Mouse (Mus musculus): ENCODE data around the gene Slc38a6. TPM values are rescaled to one million over a fixed set of nuclear protein-coding genes. Genes with fewer than 3 reads are reported as not detected.
A peak's percentile ranks its signal among the peaks of the same experiment; 100 is the strongest.

The Slc38a6 gene
- polyA plus RNA-seq, 2 experiments = 13.1 to 37.6 TPM

- no peak overlapping the region for H3K4me3 ChIP-seq (replicated peaks; ENCODE audit: low read length)
- H3K9ac ChIP-seq (ENCODE audit: low read depth, low read length, severe bottlenecking) = no peak overlapping the region
- no peaks in the 10 kb centered on the region for H3K9me3 ChIP-seq (ENCODE audit: control insufficient read depth, low read length)
- no peak for ATAC-seq (ENCODE audit: low FRiP score, low read depth)
- 77% methylated on average over 12 of the region's 12 CpGs for WGBS
- 0 out of 2 replicates have a peak, but pooled peaks cover 4% of the 10 kb centered on the region for H3K27me3 ChIP-seq (ENCODE audit: control insufficient read depth, insufficient read depth, low read length)
- no peak overlapping the region for H3K27ac ChIP-seq (replicated peaks; ENCODE audit: low read depth, low read length)
- H3K36me3 ChIP-seq (ENCODE audit: control insufficient read depth, insufficient read depth, low read length) = 0 out of 2 replicates have a peak, but pooled peaks cover 4% of the 10 kb centered on the region
- H3K4me1 ChIP-seq (ENCODE audit: control insufficient read depth, insufficient read depth, low read length) = peaks cover 15% of the 10 kb centered on the region
- TF ChIP-seq POLR2A (IDR thresholded peaks at IDR 0.05; ENCODE audit: borderline replicate concordance, extremely low read depth, insufficient read depth, insufficient read length) = no peak
- DNase-seq (ENCODE audit: low spot score) = no peak
- H3K4me2 ChIP-seq (replicated peaks; ENCODE audit: low read depth, low read length, severe bottlenecking) = no peak overlapping the region
These were observed 58.6 kb downstream of the Slc38a6 start for GRCm38 (mm10) chr12:73345157-73345556.

- no peak for DNase-seq (ENCODE audit: low spot score)
- 0 out of 2 replicates have a peak, but pooled peaks cover 4% of the 10 kb centered on the region for H3K27me3 ChIP-seq (ENCODE audit: control insufficient read depth, insufficient read depth, low read length)
These were observed 60.6 kb downstream of the Slc38a6 start for GRCm38 (mm10) chr12:73347202-73347601.

GRCm38 (mm10) chr12:73350466-73350865, 63.9 kb downstream of the Slc38a6 start:
- Histone ChIP-seq H3K9ac (ENCODE audit: low read depth, low read length, severe bottlenecking) (no peak overlapping the region), H3K4me3 (replicated peaks; ENCODE audit: low read length) (no peak overlapping the region), H3K27ac (replicated peaks; ENCODE audit: low read depth, low read length) (peak overlapping the region; percentile 48; the same call in 1 of the 2 replicates), H3K27me3 (ENCODE audit: control insufficient read depth, insufficient read depth, low read length) (0 out of 2 replicates have a peak, but pooled peaks cover 4% of the 10 kb centered on the region), H3K9me3 (ENCODE audit: control insufficient read depth, low read length) (no peaks in the 10 kb centered on the region), H3K4me1 (ENCODE audit: control insufficient read depth, insufficient read depth, low read length) (peaks cover 31% of the 10 kb centered on the region), H3K36me3 (ENCODE audit: control insufficient read depth, insufficient read depth, low read length) (0 out of 2 replicates have a peak, but pooled peaks cover 4% of the 10 kb centered on the region), H3K4me2 (replicated peaks; ENCODE audit: low read depth, low read length, severe bottlenecking) (no peak overlapping the region)
- ATAC-seq (ENCODE audit: low FRiP score, low read depth) (no peak), DNase-seq (ENCODE audit: low spot score) (no peak)
- 33% methylated on average over 7 of the region's 7 CpGs for WGBS
- TF ChIP-seq POLR2A (IDR thresholded peaks at IDR 0.05; ENCODE audit: borderline replicate concordance, extremely low read depth, insufficient read depth, insufficient read length) = no peak

More at GRCm38 (mm10) chr12:73347202-73347601, 60.6 kb downstream of the Slc38a6 start:
- H3K9ac ChIP-seq (ENCODE audit: low read depth, low read length, severe bottlenecking) = no peak overlapping the region
- H3K27ac ChIP-seq (replicated peaks; ENCODE audit: low read depth, low read length) = no peak overlapping the region
- no peak overlapping the region for H3K4me2 ChIP-seq (replicated peaks; ENCODE audit: low read depth, low read length, severe bottlenecking)
- 88% methylated on average over 7 of the region's 7 CpGs for WGBS
- 0 out of 2 replicates have a peak, but pooled peaks cover 4% of the 10 kb centered on the region for H3K36me3 ChIP-seq (ENCODE audit: control insufficient read depth, insufficient read depth, low read length)
- no peak overlapping the region for H3K4me3 ChIP-seq (replicated peaks; ENCODE audit: low read length)
- no peak for TF ChIP-seq POLR2A (IDR thresholded peaks at IDR 0.05; ENCODE audit: borderline replicate concordance, extremely low read depth, insufficient read depth, insufficient read length)
- peaks cover 22% of the 10 kb centered on the region for H3K4me1 ChIP-seq (ENCODE audit: control insufficient read depth, insufficient read depth, low read length)
- H3K9me3 ChIP-seq (ENCODE audit: control insufficient read depth, low read length) = no peaks in the 10 kb centered on the region
- no peak for ATAC-seq (ENCODE audit: low FRiP score, low read depth)

- 19% methylated on average over 9 of the region's 9 CpGs for WGBS
- Histone ChIP-seq H3K36me3 (ENCODE audit: control insufficient read depth, insufficient read depth, low read length) (0 out of 2 replicates have a peak, but pooled peaks cover 4% of the 10 kb centered on the region), H3K4me3 (replicated peaks; ENCODE audit: low read length) (no peak overlapping the region), H3K9ac (ENCODE audit: low read depth, low read length, severe bottlenecking) (0 out of 2 replicates have a peak overlapping the region, but pooled peaks have one; percentile 28), H3K9me3 (ENCODE audit: control insufficient read depth, low read length) (no peaks in the 10 kb centered on the region), H3K27ac (replicated peaks; ENCODE audit: low read depth, low read length) (peak overlapping the region; percentile 48), H3K27me3 (ENCODE audit: control insufficient read depth, insufficient read depth, low read length) (0 out of 2 replicates have a peak, but pooled peaks cover 4% of the 10 kb centered on the region), H3K4me1 (ENCODE audit: control insufficient read depth, insufficient read depth, low read length) (peaks cover 31% of the 10 kb centered on the region), H3K4me2 (replicated peaks; ENCODE audit: low read depth, low read length, severe bottlenecking) (peak overlapping the region; percentile 28)
- DNase-seq (ENCODE audit: low spot score) = no peak
- no peak for ATAC-seq (ENCODE audit: low FRiP score, low read depth)
- no peak for TF ChIP-seq POLR2A (IDR thresholded peaks at IDR 0.05; ENCODE audit: borderline replicate concordance, extremely low read depth, insufficient read depth, insufficient read length)
These were observed 64.4 kb downstream of the Slc38a6 start for GRCm38 (mm10) chr12:73350982-73351381.

DNA sequence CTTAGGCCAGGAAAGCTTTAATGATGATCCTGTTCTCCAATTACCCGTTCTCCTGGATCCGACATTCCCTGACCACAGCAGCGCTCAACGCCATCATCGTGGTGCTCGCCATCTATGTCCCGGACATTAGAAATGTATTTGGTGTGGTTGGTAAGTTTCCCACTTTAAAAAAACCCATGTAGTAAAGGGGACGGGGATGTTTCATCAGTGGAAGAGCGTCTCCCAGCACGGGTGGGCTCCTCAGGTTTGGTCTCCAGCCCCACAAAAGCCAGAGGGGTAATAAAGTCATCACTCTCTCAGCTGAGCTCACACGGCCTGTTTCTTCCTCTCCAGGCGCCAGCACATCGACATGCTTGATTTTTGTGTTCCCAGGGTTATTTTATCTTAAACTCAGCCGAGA, 65.2 kb downstream of the Slc38a6 start:
- TF ChIP-seq POLR2A (IDR thresholded peaks at IDR 0.05; ENCODE audit: borderline replicate concordance, extremely low read depth, insufficient read depth, insufficient read length) = no peak
- Histone ChIP-seq H3K4me3 (replicated peaks; ENCODE audit: low read length) (no peak overlapping the region), H3K9me3 (ENCODE audit: control insufficient read depth, low read length) (no peaks in the 10 kb centered on the region), H3K27me3 (ENCODE audit: control insufficient read depth, insufficient read depth, low read length) (0 out of 2 replicates have a peak, but pooled peaks cover under 1% of the 10 kb centered on the region), H3K4me2 (replicated peaks; ENCODE audit: low read depth, low read length, severe bottlenecking) (no peak overlapping the region), H3K27ac (replicated peaks; ENCODE audit: low read depth, low read length) (no peak overlapping the region), H3K4me1 (ENCODE audit: control insufficient read depth, insufficient read depth, low read length) (peaks cover 31% of the 10 kb centered on the region), H3K36me3 (ENCODE audit: control insufficient read depth, insufficient read depth, low read length) (0 out of 2 replicates have a peak, but pooled peaks cover 4% of the 10 kb centered on the region), H3K9ac (ENCODE audit: low read depth, low read length, severe bottlenecking) (no peak overlapping the region)
- WGBS = 32% methylated on average over 14 of the region's 14 CpGs
- ATAC-seq (ENCODE audit: low FRiP score, low read depth) (no peak), DNase-seq (ENCODE audit: low spot score) (no peak)
